Mouse (Mus musculus) embryonic facial prominence, embryonic 15.5 days (tissue): ENCODE measurements around the gene Lgals9. TPM values are rescaled to one million over a fixed set of nuclear protein-coding genes. Genes with fewer than 3 reads are reported as not detected.

Source experiments
- ATAC-seq: fragments of 200-750 bp; cut with Nextera tagmentation; 2 replicates; pipeline ENCODE4 v1.8.0; 2017; ENCODE audit warnings: low read depth, moderate TSS enrichment; ENCODE audit not compliant: insufficient number of reproducible peaks, low FRiP score, low TSS enrichment
- H3K27ac ChIP-seq: fragments of 300-500 bp; sonication (generic); replicated peaks from 2 replicates; pipeline ENCODE4 v1.5.1; 2015; ENCODE audit warnings: mild to moderate bottlenecking, inconsistent platforms
- H3K27me3 ChIP-seq: fragments of 300-500 bp; sonication (generic); 2 replicates; pipeline ENCODE4 v1.6.1; 2015; ENCODE audit warnings: inconsistent platforms
- H3K36me3 ChIP-seq: fragments of 300-500 bp; sonication (generic); 2 replicates; pipeline ENCODE4 v1.6.1; 2015; ENCODE audit warnings: mild to moderate bottlenecking, inconsistent platforms
- H3K4me1 ChIP-seq: fragments of 300-500 bp; sonication (generic); 2 replicates; pipeline ENCODE4 v1.6.1; 2015; ENCODE audit warnings: inconsistent platforms
- H3K4me2 ChIP-seq: fragments of 300-500 bp; sonication (generic); replicated peaks from 2 replicates; pipeline ENCODE4 v1.6.1; 2015; ENCODE audit warnings: mild to moderate bottlenecking, inconsistent platforms
- H3K4me3 ChIP-seq: fragments of 300-500 bp; sonication (generic); replicated peaks from 2 replicates; pipeline ENCODE4 v1.5.1; 2015; ENCODE audit warnings: mild to moderate bottlenecking, inconsistent platforms
- H3K9ac ChIP-seq: fragments of 300-500 bp; sonication (generic); 2 replicates; pipeline ENCODE4 v1.6.1; 2015; ENCODE audit warnings: inconsistent platforms
- H3K9me3 ChIP-seq: fragments of 300-500 bp; sonication (generic); replicated peaks from 2 replicates; pipeline ENCODE4 v1.6.1; 2016; ENCODE audit warnings: inconsistent platforms
- WGBS: fragments of 180-500 bp; shearing (Covaris S2); methylation state at CpG from one replicate; pipeline ENCODE4 v1.1.7; 2015; 5-methylcytosine and 5-hydroxymethylcytosine counted together
- polyA plus RNA-seq: library from polyadenylated mRNA; unstranded; fragments of >200 nt; fragmentation: Nextera tagmentation; extraction: Ambion mirVana; gene quantifications from 2 replicates; pipeline ENCODE4 v1.2.1, GENCODE M21; 2015

The Lgals9 gene
- polyA plus RNA-seq, 1 experiment from 2014 or later = 49.8 TPM

- no peak overlapping the region for H3K4me3 ChIP-seq
- H3K27me3 ChIP-seq = no peaks in the 10 kb centered on the region
- no peaks in the 10 kb centered on the region for H3K9me3 ChIP-seq
- H3K4me2 ChIP-seq = no peak overlapping the region
- no peak overlapping the region for H3K27ac ChIP-seq
- WGBS = 88% methylated on average over 10 of the region's 10 CpGs
- H3K4me1 ChIP-seq = peaks cover 9% of the 10 kb centered on the region; the same call in 1 of the 2 replicates
- ATAC-seq = no peak
- H3K36me3 ChIP-seq = no peaks in the 10 kb centered on the region
- no peak overlapping the region for H3K9ac ChIP-seq
Observed at GRCm38 (mm10) chr11:78986311-78987002, 1.7 kb upstream of the Lgals9 start.

GRCm38 (mm10) chr11:78985505-78985904 lies 759 bp upstream of the Lgals9 start:
- Histone ChIP-seq H3K9ac (no peak overlapping the region), H3K9me3 (no peaks in the 10 kb centered on the region), H3K4me2 (no peak overlapping the region), H3K27me3 (no peaks in the 10 kb centered on the region), H3K36me3 (no peaks in the 10 kb centered on the region), H3K27ac (no peak overlapping the region), H3K4me1 (peaks cover 9% of the 10 kb centered on the region; the same call in 1 of the 2 replicates), H3K4me3 (no peak overlapping the region)
- no peak for ATAC-seq

GRCm38 (mm10) chr11:78983539-78983938 lies 1.2 kb downstream of the Lgals9 start:
- Histone ChIP-seq H3K4me3 (no peak overlapping the region), H3K27ac (no peak overlapping the region), H3K4me2 (0 out of 2 replicates have a peak overlapping the region, but pooled peaks have one; percentile 1), H3K9me3 (no peaks in the 10 kb centered on the region), H3K9ac (no peak overlapping the region), H3K27me3 (no peaks in the 10 kb centered on the region), H3K4me1 (peaks cover 11% of the 10 kb centered on the region; the same call in 1 of the 2 replicates), H3K36me3 (no peaks in the 10 kb centered on the region)
- 77% methylated on average over 7 of the region's 7 CpGs for WGBS
- no peak for ATAC-seq

- Histone ChIP-seq H3K27me3 (no peaks in the 10 kb centered on the region), H3K4me2 (no peak overlapping the region), H3K36me3 (no peaks in the 10 kb centered on the region), H3K9ac (no peak overlapping the region), H3K27ac (no peak overlapping the region), H3K4me1 (peaks cover 14% of the 10 kb centered on the region; the same call in 1 of the 2 replicates), H3K4me3 (no peak overlapping the region), H3K9me3 (no peaks in the 10 kb centered on the region)
- 68% methylated on average over 12 of the region's 12 CpGs for WGBS
- ATAC-seq = no peak
Observed at GRCm38 (mm10) chr11:78982513-78983291, 2.0 kb downstream of the Lgals9 start.

- Histone ChIP-seq H3K9me3 (no peaks in the 10 kb centered on the region), H3K27me3 (no peaks in the 10 kb centered on the region), H3K4me2 (no peak overlapping the region), H3K4me1 (peaks cover 14% of the 10 kb centered on the region; the same call in 1 of the 2 replicates), H3K4me3 (no peak overlapping the region), H3K36me3 (no peaks in the 10 kb centered on the region), H3K27ac (no peak overlapping the region), H3K9ac (no peak overlapping the region)
- WGBS = 74% methylated on average over 2 of the region's 2 CpGs
- no peak for ATAC-seq
Observed at GRCm38 (mm10) chr11:78982042-78982441, 2.7 kb downstream of the Lgals9 start.

- Histone ChIP-seq H3K27me3 (no peaks in the 10 kb centered on the region), H3K9ac (no peak overlapping the region), H3K9me3 (no peaks in the 10 kb centered on the region), H3K27ac (no peak overlapping the region), H3K4me1 (peaks cover 12% of the 10 kb centered on the region; the same call in 1 of the 2 replicates), H3K4me2 (no peak overlapping the region), H3K36me3 (no peaks in the 10 kb centered on the region), H3K4me3 (no peak overlapping the region)
- WGBS = 74% methylated on average over 4 of the region's 4 CpGs
- ATAC-seq = no peak
Observed at GRCm38 (mm10) chr11:78980083-78980634, 4.6 kb downstream of the Lgals9 start.

GRCm38 (mm10) chr11:78978176-78979019 lies 6.3 kb downstream of the Lgals9 start:
- Histone ChIP-seq H3K9ac (no peak overlapping the region), H3K36me3 (no peaks in the 10 kb centered on the region), H3K4me3 (no peak overlapping the region), H3K9me3 (no peaks in the 10 kb centered on the region), H3K27me3 (no peaks in the 10 kb centered on the region), H3K4me2 (no peak overlapping the region), H3K4me1 (peaks cover 9% of the 10 kb centered on the region), H3K27ac (no peak overlapping the region)
- 65% methylated on average over 12 of the region's 12 CpGs for WGBS
- no peak for ATAC-seq

- no peak overlapping the region for H3K4me2 ChIP-seq
- H3K27me3 ChIP-seq = no peaks in the 10 kb centered on the region
- H3K36me3 ChIP-seq = no peaks in the 10 kb centered on the region
- WGBS = 72% methylated on average over 8 of the region's 8 CpGs
- H3K4me1 ChIP-seq = peaks cover 23% of the 10 kb centered on the region
- no peak overlapping the region for H3K27ac ChIP-seq
- H3K4me3 ChIP-seq = no peak overlapping the region
- no peak overlapping the region for H3K9ac ChIP-seq
- H3K9me3 ChIP-seq = no peaks in the 10 kb centered on the region
- no peak for ATAC-seq
Observed at GRCm38 (mm10) chr11:78976731-78977510, 7.8 kb downstream of the Lgals9 start.

GRCm38 (mm10) chr11:78973381-78974150 lies 11.2 kb downstream of the Lgals9 start:
- H3K27me3 ChIP-seq = no peaks in the 10 kb centered on the region
- WGBS = 52% methylated on average over 17 of the region's 17 CpGs
- peak overlapping the region; percentile 35 for H3K27ac ChIP-seq
- no peaks in the 10 kb centered on the region for H3K9me3 ChIP-seq
- H3K4me1 ChIP-seq = peaks cover 23% of the 10 kb centered on the region
- H3K36me3 ChIP-seq = no peaks in the 10 kb centered on the region
- no peak for ATAC-seq
- no peak overlapping the region; the same call in 1 of the 2 replicates for H3K4me3 ChIP-seq
- peak overlapping the region; percentile 28 for H3K4me2 ChIP-seq
- no peak overlapping the region for H3K9ac ChIP-seq
